30 mouse cellular contexts compared by ENCODE assay signal in the genomic region with DNA sequence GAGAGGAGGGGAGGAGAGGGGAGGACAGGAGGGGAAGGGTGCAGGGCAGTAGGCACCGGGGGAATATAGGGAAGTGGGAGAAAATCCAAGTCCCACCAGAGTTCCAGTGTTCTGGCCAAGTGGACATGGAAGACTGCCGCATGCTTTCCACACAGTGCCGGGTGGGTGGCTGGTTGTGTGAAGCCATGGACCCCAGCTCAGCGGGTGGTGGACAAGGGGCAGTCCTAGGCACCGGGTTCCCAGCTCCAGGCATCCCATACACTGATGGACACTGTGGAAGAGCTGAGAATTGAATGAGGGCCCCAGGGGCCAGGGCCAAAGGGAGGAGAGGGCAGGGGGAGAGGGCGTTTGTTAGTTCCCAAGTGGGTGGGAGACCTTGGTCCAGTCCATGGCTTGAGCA.
"Had no signal": no experiment of that assay in that cellular context is flagged by ENCODE, and none has a peak within 500 bp of the region (broad histone marks: within the 10 kb centered on the region; RNA-seq: fewer than 3 reads in every experiment).

No protein-coding gene starts in this region.

- H3K4me3 ChIP-seq: left cerebral cortex, adult 2 months; limb, embryonic 12.5 days; limb, embryonic 13.5 days; liver, embryonic 12.5 days; liver, embryonic 13.5 days; liver, embryonic 15.5 days; megakaryocyte, embryonic 14.5 days; midbrain, embryonic 10.5 days; midbrain, embryonic 12.5 days; midbrain, embryonic 13.5 days; midbrain, embryonic 15.5 days; myocyte; neural tube, embryonic 12.5 days; neural tube, embryonic 13.5 days had no signal

- H3K9ac ChIP-seq: limb, embryonic 12.5 days; limb, embryonic 13.5 days; liver, embryonic 12.5 days; liver, embryonic 13.5 days; liver, embryonic 14.5 days; liver, embryonic 15.5 days; liver, postnatal 0 days; lung, embryonic 14.5 days; midbrain, embryonic 12.5 days; midbrain, embryonic 13.5 days; midbrain, embryonic 15.5 days; neural tube, embryonic 12.5 days; neural tube, embryonic 13.5 days had no signal

- ATAC-seq: liver, embryonic 12.5 days; liver, postnatal 0 days; lung, postnatal 0 days; midbrain, embryonic 13.5 days; midbrain, embryonic 15.5 days; midbrain, embryonic 16.5 days had no signal

- DNase-seq: left cerebral cortex, postnatal 4 days; liver; liver, embryonic 13.5 days; liver, postnatal 0 days; lung, adult 18-20 months; lung, embryonic 14.5 days; lung, postnatal 10 days; lung, postnatal 14 days; lung, postnatal 36 days; lung, postnatal 4 days; midbrain, embryonic 14.5 days had no signal

- H3K27ac ChIP-seq: left cerebral cortex, adult 2 months; limb, embryonic 12.5 days; limb, embryonic 13.5 days; liver, embryonic 12.5 days; liver, embryonic 13.5 days; liver, embryonic 14.5 days; liver, embryonic 15.5 days; macrophage; midbrain, embryonic 10.5 days; midbrain, embryonic 12.5 days; midbrain, embryonic 13.5 days; midbrain, embryonic 15.5 days; neural tube, embryonic 12.5 days; neural tube, embryonic 13.5 days had no signal

- H3K36me3 ChIP-seq: limb, embryonic 12.5 days; limb, embryonic 13.5 days; liver, embryonic 12.5 days; liver, embryonic 13.5 days; liver, embryonic 15.5 days; midbrain, embryonic 10.5 days; midbrain, embryonic 12.5 days; midbrain, embryonic 13.5 days; midbrain, embryonic 15.5 days; neural tube, embryonic 12.5 days; neural tube, embryonic 13.5 days had no signal

- H3K4me1 ChIP-seq: limb, embryonic 12.5 days; limb, embryonic 13.5 days; liver, embryonic 12.5 days; liver, embryonic 13.5 days; liver, embryonic 15.5 days; megakaryocyte, embryonic 14.5 days; midbrain, embryonic 13.5 days; midbrain, embryonic 15.5 days; neural tube, embryonic 12.5 days; neural tube, embryonic 13.5 days had no signal

- H3K9me3 ChIP-seq: limb, embryonic 12.5 days; limb, embryonic 13.5 days; liver, embryonic 12.5 days; liver, embryonic 13.5 days; liver, embryonic 15.5 days; midbrain, embryonic 10.5 days; midbrain, embryonic 12.5 days; midbrain, embryonic 13.5 days; midbrain, embryonic 15.5 days; neural tube, embryonic 12.5 days; neural tube, embryonic 13.5 days had no signal

- H3K4me2 ChIP-seq: limb, embryonic 12.5 days; limb, embryonic 13.5 days; liver, embryonic 11.5 days; liver, embryonic 12.5 days; liver, embryonic 13.5 days; liver, embryonic 15.5 days; lung, embryonic 14.5 days; midbrain, embryonic 11.5 days; midbrain, embryonic 12.5 days; midbrain, embryonic 13.5 days; midbrain, embryonic 15.5 days; neural tube, embryonic 12.5 days; neural tube, embryonic 13.5 days had no signal

- H3K27me3 ChIP-seq: limb, embryonic 12.5 days; limb, embryonic 13.5 days; liver, embryonic 12.5 days; liver, embryonic 13.5 days; liver, embryonic 15.5 days; megakaryocyte, embryonic 14.5 days; midbrain, embryonic 15.5 days; neural tube, embryonic 12.5 days had no signal
